Mouse (Mus musculus): ENCODE data around the gene Gm21913.
"Not testable (repeated sequence)": the region's sequence is repeated elsewhere in the genome, so short reads cannot be mapped to it uniquely, and the experiment has no call there.

Gene Gm21913

GRCm38 (mm10) chrY:74623596-74623995, at the start of gene Gm21913:
Gene Gm21913 (plus strand): TSS chrY:74623896.
- DNase-seq (ENCODE audit: extremely low spot score, low read depth, low spot score): not testable (repeated sequence)

All from hindlimb bud, embryonic 11.5 days (tissue).